Mouse (Mus musculus) stomach, postnatal 0 days (tissue): ENCODE results near the gene Parvg. TPM values are rescaled to one million over a fixed set of nuclear protein-coding genes. Genes with fewer than 3 reads are reported as not detected.

Source experiments
- ATAC-seq: fragments of 200-750 bp; cut with Nextera tagmentation; 2 replicates; pipeline ENCODE4 v1.8.0; 2017; ENCODE audit not compliant: low FRiP score, low TSS enrichment
- DNase-seq: peaks from one replicate; pipeline ENCODE4 v3.0.0-alpha.2; 2016; ENCODE audit warnings: low spot score
- H3K27ac ChIP-seq: fragments of 300-500 bp; sonication (generic); replicated peaks from 2 replicates; pipeline ENCODE4 v1.5.1; 2014; ENCODE audit warnings: mild to moderate bottlenecking, control low read depth
- H3K27me3 ChIP-seq: fragments of 300-500 bp; sonication (generic); 2 replicates; pipeline ENCODE4 v1.6.1; 2014; ENCODE audit warnings: low read length; ENCODE audit not compliant: control insufficient read depth, insufficient read depth
- H3K36me3 ChIP-seq: fragments of 300-500 bp; sonication (generic); 2 replicates; pipeline ENCODE4 v1.6.1; 2014; ENCODE audit warnings: low read length, mixed read lengths; ENCODE audit not compliant: control insufficient read depth, insufficient read depth
- H3K4me1 ChIP-seq: fragments of 300-500 bp; sonication (generic); replicated peaks from 2 replicates; pipeline ENCODE4 v1.6.1; 2014; ENCODE audit warnings: antibody characterized with exemption; ENCODE audit not compliant: control insufficient read depth, insufficient read depth
- H3K4me2 ChIP-seq: fragments of 300-500 bp; sonication (generic); replicated peaks from 2 replicates; pipeline ENCODE4 v1.6.1; 2014; ENCODE audit warnings: low read depth, mild to moderate bottlenecking, control low read depth, moderate library complexity
- H3K4me3 ChIP-seq: fragments of 300-500 bp; sonication (generic); 2 replicates; pipeline ENCODE4 v1.5.1; 2014; ENCODE audit warnings: low read depth, low read length, control low read depth
- H3K9ac ChIP-seq: fragments of 300-500 bp; sonication (generic); 2 replicates; pipeline ENCODE4 v1.6.1; 2014; ENCODE audit warnings: mild to moderate bottlenecking, low read length, control low read depth, mixed read lengths
- H3K9me3 ChIP-seq: fragments of 300-500 bp; sonication (generic); 2 replicates; pipeline ENCODE4 v1.6.1; 2016; ENCODE audit warnings: low read length; ENCODE audit not compliant: control insufficient read depth
- CTCF ChIP-seq: IDR thresholded peaks from 2 replicates; pipeline ENCODE4 v1.5.1; 2016; ENCODE audit warnings: antibody characterized with exemption, low read depth, mild to moderate bottlenecking, moderate library complexity
- EP300 ChIP-seq: optimal IDR thresholded peaks from 2 replicates; pipeline ENCODE3; 2016; ENCODE audit warnings: antibody characterized with exemption
- WGBS: fragments of 180-500 bp; shearing (Covaris S2); extraction: QIAGEN DNeasy Blood & Tissue Kit; methylation state at CpG from one replicate; pipeline ENCODE4 v1.1.7; 2014; 5-methylcytosine and 5-hydroxymethylcytosine counted together
- polyA plus RNA-seq: library from polyadenylated mRNA; unstranded; fragments of >200 nt; fragmentation: Nextera tagmentation; extraction: Ambion mirVana; gene quantifications from 2 replicates; pipeline ENCODE4 v1.2.1, GENCODE M21; 2015

Gene Parvg
- polyA plus RNA-seq, 1 experiment from 2014 or later: 1.3 TPM

GRCm38 (mm10) chr15:84311295-84312085 is 12.3 kb upstream of the Parvg start:
- no peak overlapping the region for H3K27ac ChIP-seq
- H3K4me1 ChIP-seq: no peaks in the 10 kb centered on the region
- H3K36me3 ChIP-seq: no peaks in the 10 kb centered on the region
- no peak for ATAC-seq
- no peaks in the 10 kb centered on the region for H3K9me3 ChIP-seq
- no peaks in the 10 kb centered on the region for H3K27me3 ChIP-seq
- TF ChIP-seq EP300 (no peak), CTCF (no peak)
- WGBS: 70% methylated on average over 9 of the region's 9 CpGs
- no peak overlapping the region for H3K9ac ChIP-seq
- H3K4me2 ChIP-seq: no peak overlapping the region
- H3K4me3 ChIP-seq: no peak overlapping the region
- no peak for DNase-seq

GRCm38 (mm10) chr15:84312878-84313565 is 10.8 kb upstream of the Parvg start:
- TF ChIP-seq EP300 (no peak), CTCF (no peak)

GRCm38 (mm10) chr15:84313566-84313878 is 10.3 kb upstream of the Parvg start:
- 30% methylated on average over 9 of the region's 9 CpGs for WGBS
- H3K27ac ChIP-seq: no peak overlapping the region

More at GRCm38 (mm10) chr15:84312878-84313565, 10.8 kb upstream of the Parvg start:
- WGBS: 59% methylated on average over 9 of the region's 10 CpGs
- Histone ChIP-seq H3K27ac (no peak overlapping the region), H3K9me3 (no peaks in the 10 kb centered on the region), H3K4me3 (no peak overlapping the region), H3K36me3 (no peaks in the 10 kb centered on the region), H3K9ac (no peak overlapping the region), H3K27me3 (no peaks in the 10 kb centered on the region), H3K4me2 (no peak overlapping the region), H3K4me1 (no peaks in the 10 kb centered on the region)
- ATAC-seq: no peak
- DNase-seq: no peak

GRCm38 (mm10) chr15:84314420-84315080 is 9.3 kb upstream of the Parvg start:
- no peaks in the 10 kb centered on the region for H3K36me3 ChIP-seq
- no peak overlapping the region for H3K27ac ChIP-seq
- H3K4me1 ChIP-seq: no peaks in the 10 kb centered on the region
- H3K4me2 ChIP-seq: no peak overlapping the region
- TF ChIP-seq EP300: no peak
- TF ChIP-seq CTCF: no peak
- DNase-seq (no peak), ATAC-seq (no peak)
- no peaks in the 10 kb centered on the region for H3K9me3 ChIP-seq
- 53% methylated on average over 18 of the region's 18 CpGs for WGBS
- no peak overlapping the region for H3K4me3 ChIP-seq
- no peaks in the 10 kb centered on the region for H3K27me3 ChIP-seq
- H3K9ac ChIP-seq: no peak overlapping the region

More at GRCm38 (mm10) chr15:84313566-84313878, 10.3 kb upstream of the Parvg start:
- Histone ChIP-seq H3K4me2 (no peak overlapping the region), H3K4me1 (no peaks in the 10 kb centered on the region), H3K9me3 (no peaks in the 10 kb centered on the region), H3K27me3 (no peaks in the 10 kb centered on the region), H3K9ac (no peak overlapping the region), H3K4me3 (no peak overlapping the region), H3K36me3 (no peaks in the 10 kb centered on the region)
- no peak for DNase-seq
- no peak for TF ChIP-seq EP300
- TF ChIP-seq CTCF: no peak
- ATAC-seq: 0 out of 2 replicates have a peak, but pooled peaks have one; percentile 7

GRCm38 (mm10) chr15:84315276-84316046 is 8.4 kb upstream of the Parvg start:
- no peaks in the 10 kb centered on the region for H3K4me1 ChIP-seq
- no peaks in the 10 kb centered on the region for H3K9me3 ChIP-seq
- no peaks in the 10 kb centered on the region for H3K36me3 ChIP-seq
- 50% methylated on average over 15 of the region's 15 CpGs for WGBS
- H3K4me3 ChIP-seq: no peak overlapping the region
- H3K9ac ChIP-seq: no peak overlapping the region
- H3K4me2 ChIP-seq: no peak overlapping the region
- peak; percentile 22 for DNase-seq
- no peak for TF ChIP-seq CTCF
- no peak overlapping the region for H3K27ac ChIP-seq
- ATAC-seq: peak; percentile 59; the same call in 1 of the 2 replicates
- H3K27me3 ChIP-seq: no peaks in the 10 kb centered on the region
